ENCODE assay signal across 22 mouse cellular contexts in genomic region chr10:87196123-87196756, GRCm38 (mm10).
DNase-seq lines count a peak whose midpoint lies in the region; ATAC-seq lines count a peak whose summit lies in the region.
"Had no signal": no experiment of that assay in that cellular context is flagged by ENCODE, and none has a peak within 500 bp of the region (broad histone marks: within the 10 kb centered on the region; RNA-seq: fewer than 3 reads in every experiment).

No protein-coding gene starts in this region.

- no peaks in the 10 kb centered on the region for H3K36me3 ChIP-seq in forebrain, embryonic 13.5 days (ENCODE audit: poor library complexity, severe bottlenecking)
- no peaks in the 10 kb centered on the region for H3K36me3 ChIP-seq in forebrain, embryonic 15.5 days
- H3K36me3 ChIP-seq: embryonic facial prominence, embryonic 13.5 days; limb, embryonic 12.5 days; liver, embryonic 15.5 days; stomach, embryonic 15.5 days had no signal

- peaks cover 5% of the 10 kb centered on the region; the same call in 1 of the 2 replicates for H3K4me1 ChIP-seq in forebrain, embryonic 13.5 days
- H3K4me1 ChIP-seq in forebrain, embryonic 15.5 days, result no peaks in the 10 kb centered on the region
- H3K4me1 ChIP-seq: embryonic facial prominence, embryonic 13.5 days; limb, embryonic 12.5 days; liver, embryonic 15.5 days; stomach, embryonic 15.5 days had no signal

- no peak overlapping the region for H3K4me3 ChIP-seq in forebrain, embryonic 13.5 days
- H3K4me3 ChIP-seq in forebrain, embryonic 15.5 days, result no peak overlapping the region
- H3K4me3 ChIP-seq: embryonic facial prominence, embryonic 13.5 days; left cerebral cortex, adult 2 months; limb, embryonic 12.5 days; liver, embryonic 15.5 days; myocyte; stomach, embryonic 15.5 days had no signal

- no peak overlapping the region for H3K9ac ChIP-seq in forebrain, embryonic 13.5 days
- no peak overlapping the region for H3K9ac ChIP-seq in forebrain, embryonic 15.5 days (replicated peaks)
- H3K9ac ChIP-seq: embryonic facial prominence, embryonic 13.5 days; limb, embryonic 12.5 days; liver, embryonic 15.5 days; stomach, embryonic 15.5 days had no signal

- H3K27ac ChIP-seq in forebrain, embryonic 13.5 days, result no peak overlapping the region
- no peak overlapping the region for H3K27ac ChIP-seq in forebrain, embryonic 15.5 days (replicated peaks)
- H3K27ac ChIP-seq: embryonic facial prominence, embryonic 13.5 days; left cerebral cortex, adult 2 months; limb, embryonic 12.5 days; liver, embryonic 15.5 days; stomach, embryonic 15.5 days had no signal

- H3K27me3 ChIP-seq in forebrain, embryonic 13.5 days, result no peaks in the 10 kb centered on the region
- H3K27me3 ChIP-seq in forebrain, embryonic 15.5 days, result no peaks in the 10 kb centered on the region
- H3K27me3 ChIP-seq: embryonic facial prominence, embryonic 13.5 days; limb, embryonic 12.5 days; liver, embryonic 15.5 days; stomach, embryonic 15.5 days had no signal

- 57% methylated on average over 7 of the region's 7 CpGs for WGBS in forebrain, embryonic 13.5 days
- 45% methylated on average over 7 of the region's 7 CpGs for WGBS in forebrain, embryonic 15.5 days

- no peak overlapping the region for H3K4me2 ChIP-seq in forebrain, embryonic 13.5 days
- H3K4me2 ChIP-seq in forebrain, embryonic 15.5 days (replicated peaks), result no peak overlapping the region
- H3K4me2 ChIP-seq: embryonic facial prominence, embryonic 13.5 days; limb, embryonic 12.5 days; liver, embryonic 15.5 days; stomach, embryonic 15.5 days had no signal

- H3K9me3 ChIP-seq in forebrain, embryonic 13.5 days (replicated peaks), result no peaks in the 10 kb centered on the region
- H3K9me3 ChIP-seq in forebrain, embryonic 15.5 days, result no peaks in the 10 kb centered on the region
- H3K9me3 ChIP-seq: embryonic facial prominence, embryonic 13.5 days; limb, embryonic 12.5 days; liver, embryonic 15.5 days; stomach, embryonic 15.5 days had no signal

- peak; percentile 7 for DNase-seq in ZHBTc4 (ENCODE audit: low read depth, low spot score)
- peak; percentile 19 for DNase-seq in embryo, embryonic 11 days
- DNase-seq in mesoderm, embryonic 11.5 days (ENCODE audit: low read depth, low spot score), result peak; percentile 12
- DNase-seq in adrenal gland, adult 8-10 months, result no peak
- DNase-seq in urinary bladder, postnatal 36 days (ENCODE audit: low spot score in 2 of 2), result no peak
- DNase-seq: cerebellum, adult 9-10 months; gastrocnemius, postnatal 14 days; kidney, adult 2 months; kidney, postnatal 14 days; right cerebral cortex, postnatal 14 days; thymus, adult 2 months had no signal

- ATAC-seq in forebrain, embryonic 13.5 days, result 0 out of 2 replicates have a peak, but pooled peaks have one; percentile 45
- no peak for ATAC-seq in forebrain, embryonic 15.5 days (replicated peaks)
- no peak for ATAC-seq in frontal cortex, adult (ENCODE audit: low TSS enrichment)
- ATAC-seq: activated CD4-positive, CD25-positive, alpha-beta regulatory T cell, adult 4 months; lung, postnatal 0 days had no signal

Comparison
In these comparisons a context has a peak if more than half of its experiments do, and no peak if none do; other contexts are left out.
1. DNase-seq: peak in ZHBTc4 (single experiment), embryo, embryonic 11 days (single experiment) and mesoderm, embryonic 11.5 days (single experiment); none in adrenal gland, adult 8-10 months (single experiment) and urinary bladder, postnatal 36 days (0 of 2).